Mouse (Mus musculus) cerebral cortex, adult 2 months (tissue): ENCODE measurements around the gene Slc27a3.

Experiments
- WGBS: fragments of 180-500 bp; shearing (Covaris S2); methylation state at CpG from one replicate; pipeline ENCODE4 v1.1.7; 2018; 5-methylcytosine and 5-hydroxymethylcytosine counted together

The Slc27a3 gene

GRCm38 (mm10) chr3:90389511-90390490 is at the start of gene Slc27a3:
Slc27a3 (minus strand) TSS chr3:90389938.
- WGBS = 2% methylated on average over 55 of the region's 55 CpGs

GRCm38 (mm10) chr3:90437131-90437530 is 47.4 kb upstream of the Slc27a3 start:
- WGBS = 84% methylated on average over 4 of the region's 4 CpGs

- WGBS = 39% methylated on average over 11 of the region's 11 CpGs
Observed at GRCm38 (mm10) chr3:90434073-90434730, 44.5 kb upstream of the Slc27a3 start.

GRCm38 (mm10) chr3:90433381-90434020 is 43.8 kb upstream of the Slc27a3 start, which contains the start of gene Ints3:
Ints3 (minus strand) TSS chr3:90433622.
- WGBS = under 1% methylated on average over 51 of the region's 52 CpGs

GRCm38 (mm10) chr3:90432811-90433219 is 43.1 kb upstream of the Slc27a3 start:
- under 1% methylated on average over 12 of the region's 12 CpGs for WGBS

GRCm38 (mm10) chr3:90432348-90432747 is 42.6 kb upstream of the Slc27a3 start:
- WGBS = 12% methylated on average over 2 of the region's 2 CpGs

- 90% methylated on average over 3 of the region's 3 CpGs for WGBS
Observed at GRCm38 (mm10) chr3:90429576-90429975, 39.8 kb upstream of the Slc27a3 start.

- WGBS = 80% methylated on average over 6 of the region's 6 CpGs
Observed at GRCm38 (mm10) chr3:90428186-90428585, 38.4 kb upstream of the Slc27a3 start.

GRCm38 (mm10) chr3:90427574-90427973 is 37.8 kb upstream of the Slc27a3 start:
- WGBS = 100% methylated on average over 1 of the region's 1 CpGs

GRCm38 (mm10) chr3:90425499-90425898 is 35.8 kb upstream of the Slc27a3 start:
- 88% methylated on average over 2 of the region's 2 CpGs for WGBS

GRCm38 (mm10) chr3:90420696-90421095 is 31.0 kb upstream of the Slc27a3 start:
- WGBS = 58% methylated on average over 6 of the region's 6 CpGs

GRCm38 (mm10) chr3:90413011-90413396 is 23.3 kb upstream of the Slc27a3 start:
- 81% methylated on average over 3 of the region's 3 CpGs for WGBS

- 43% methylated on average over 5 of the region's 5 CpGs for WGBS
Observed at GRCm38 (mm10) chr3:90412312-90413010, 22.7 kb upstream of the Slc27a3 start.

GRCm38 (mm10) chr3:90408721-90409120 is 19.0 kb upstream of the Slc27a3 start:
- WGBS = 93% methylated on average over 3 of the region's 3 CpGs

- WGBS = 98% methylated on average over 5 of the region's 5 CpGs
Observed at GRCm38 (mm10) chr3:90406414-90406813, 16.7 kb upstream of the Slc27a3 start.

- WGBS = 92% methylated on average over 4 of the region's 4 CpGs
Observed at GRCm38 (mm10) chr3:90404609-90405008, 14.9 kb upstream of the Slc27a3 start.

- WGBS = 94% methylated on average over 3 of the region's 3 CpGs
Observed at GRCm38 (mm10) chr3:90404121-90404520, 14.4 kb upstream of the Slc27a3 start.

- 76% methylated on average over 4 of the region's 4 CpGs for WGBS
Observed at GRCm38 (mm10) chr3:90400993-90401392, 11.3 kb upstream of the Slc27a3 start.

- WGBS = 57% methylated on average over 3 of the region's 3 CpGs
Observed at GRCm38 (mm10) chr3:90395629-90396028, 5.9 kb upstream of the Slc27a3 start.

GRCm38 (mm10) chr3:90392661-90393060 is 2.9 kb upstream of the Slc27a3 start:
- 81% methylated on average over 3 of the region's 3 CpGs for WGBS

GRCm38 (mm10) chr3:90391941-90392340 is 2.2 kb upstream of the Slc27a3 start:
- 91% methylated on average over 8 of the region's 8 CpGs for WGBS
